Mouse (Mus musculus): ENCODE measurements around the gene Ube2u. TPM values are rescaled to one million over a fixed set of nuclear protein-coding genes. Genes with fewer than 3 reads are reported as not detected.

Gene Ube2u
- polyA plus RNA-seq (2017; shearing (Covaris generic)), result not detected

GRCm38 (mm10) chr4:100478592-100479321 is at the start of gene Ube2u:
Gene Ube2u (plus strand): TSS chr4:100478849.

